Mouse (Mus musculus) ES-Bruce4 (cell line): ENCODE data around the gene Cyp2ab1.

ENCODE experiments used
- CTCF ChIP-seq: IDR thresholded peaks from one replicate; pipeline ENCODE4 v1.8.1; 2011; ENCODE audit warnings: low read depth, low read length
- EP300 ChIP-seq: IDR thresholded peaks from 2 replicates; pipeline ENCODE4 v1.6.1; 2011; ENCODE audit warnings: low read depth, low read length; ENCODE audit not compliant: insufficient read depth
- POLR2A ChIP-seq: IDR thresholded peaks from one replicate; pipeline ENCODE4 v1.8.1; 2011; ENCODE audit warnings: low read length; ENCODE audit not compliant: insufficient read depth

- no peak for TF ChIP-seq POLR2A
- TF ChIP-seq CTCF, result no peak
- no peak for TF ChIP-seq EP300
Measured at GRCm38 (mm10) chr16:20312272-20312671, 12.9 kb downstream of the Cyp2ab1 start.
